Mouse (Mus musculus) MEL (cell line): ENCODE results near the gene Gm14190. TPM values are rescaled to one million over a fixed set of nuclear protein-coding genes. Genes with fewer than 3 reads are reported as not detected.

Source experiments
- DNase-seq: peaks from one replicate; pipeline ENCODE4 v3.0.0; 2011; ENCODE audit warnings: low read depth, low spot score
- H3K27ac ChIP-seq: 2 replicates; pipeline ENCODE4 v1.5.1; 2012; ENCODE audit warnings: low read depth, mild to moderate bottlenecking, control low read depth, low read length, moderate library complexity; ENCODE audit not compliant: control insufficient read depth
- H3K27me3 ChIP-seq, 2 experiments: fragments of 150-350 bp in 1 of 2; sonication (generic) in 1 of 2; 2 replicates each; pipeline ENCODE4 v1.6.1; 2012; ENCODE audit warnings: low read length in 2 of 2, mild to moderate bottlenecking in 2 of 2, improper control_type of control experiment in 1 of 2, moderate library complexity in 1 of 2; ENCODE audit not compliant: insufficient read depth in 2 of 2, control insufficient read depth in 1 of 2
- H3K36me3 ChIP-seq, 2 experiments: 2 replicates each; pipeline ENCODE4 v1.6.1; 2012 to 2014; ENCODE audit warnings: low read length in 2 of 2, improper control_type of control experiment in 1 of 2, inconsistent platforms in 1 of 2, mild to moderate bottlenecking in 1 of 2; ENCODE audit not compliant: insufficient read depth in 2 of 2, control insufficient read depth in 1 of 2
- H3K4me1 ChIP-seq, 2 experiments: fragments of 150-350 bp in 1 of 2; sonication (generic) in 1 of 2; 2 replicates each; pipeline ENCODE4 v1.6.1; 2012; ENCODE audit warnings: low read length in 2 of 2, improper control_type of control experiment in 1 of 2, mild to moderate bottlenecking in 1 of 2; ENCODE audit not compliant: insufficient read depth in 2 of 2, control insufficient read depth in 1 of 2
- H3K4me3 ChIP-seq, 2 experiments: fragments of 150-350 bp in 1 of 2; sonication (generic) in 1 of 2; 2 replicates each; pipeline ENCODE4 v1.5.1; 2012; ENCODE audit warnings: low read depth in 2 of 2, low read length in 2 of 2, mild to moderate bottlenecking in 2 of 2, moderate library complexity in 2 of 2, control low read depth in 1 of 2, improper control_type of control experiment in 1 of 2; ENCODE audit not compliant: control insufficient read depth in 1 of 2, insufficient read depth in 1 of 2
- H3K79me2 ChIP-seq: 2 replicates; pipeline ENCODE4 v1.6.1; 2012; ENCODE audit warnings: mild to moderate bottlenecking, low read length, moderate library complexity; ENCODE audit not compliant: control insufficient read depth, poor library complexity, insufficient read depth
- H3K9ac ChIP-seq: 2 replicates; pipeline ENCODE4 v1.6.1; 2012; ENCODE audit warnings: low read depth, mild to moderate bottlenecking, control low read depth, low read length, moderate library complexity; ENCODE audit not compliant: control insufficient read depth, poor library complexity, severe bottlenecking
- H3K9me3 ChIP-seq: fragments of 150-350 bp; sonication (generic); replicated peaks from 2 replicates; pipeline ENCODE4 v1.6.1; 2012; ENCODE audit warnings: mild to moderate bottlenecking, low read length, improper control_type of control experiment, moderate library complexity; ENCODE audit not compliant: insufficient read depth
- BHLHE40 ChIP-seq: IDR thresholded peaks from 2 replicates; pipeline ENCODE4 v1.6.1; 2012; ENCODE audit warnings: low read depth, mild to moderate bottlenecking, inconsistent platforms, low read length, improper control_type of control experiment, borderline replicate concordance
- CHD1 ChIP-seq: IDR thresholded peaks from 2 replicates; pipeline ENCODE4 v1.6.1; 2012; ENCODE audit warnings: low read depth, mild to moderate bottlenecking, inconsistent platforms, low read length, improper control_type of control experiment
- CTCF ChIP-seq, 3 experiments: IDR thresholded peaks in 2 of 3; conservative IDR thresholded peaks in 1 of 3; 2 replicates each; pipeline ENCODE4 v1.5.1; 2011 to 2012; ENCODE audit warnings: low read length in 3 of 3, low read depth in 2 of 3, mild to moderate bottlenecking in 2 of 3, improper control_type of control experiment in 1 of 3, inconsistent platforms in 1 of 3, mixed read lengths in 1 of 3, moderate library complexity in 1 of 3; ENCODE audit not compliant: control insufficient read depth in 1 of 3, insufficient read depth in 1 of 3, poor library complexity in 1 of 3, severe bottlenecking in 1 of 3
- HCFC1 ChIP-seq: IDR thresholded peaks from 2 replicates; pipeline ENCODE4 v1.6.1; 2012; ENCODE audit warnings: low read depth, mild to moderate bottlenecking, inconsistent platforms, low read length, improper control_type of control experiment, moderate library complexity
- MAFK ChIP-seq: IDR thresholded peaks from 2 replicates; pipeline ENCODE4 v1.6.1; 2011; ENCODE audit warnings: low read depth, mild to moderate bottlenecking, low read length, improper control_type of control experiment, borderline replicate concordance
- MAZ ChIP-seq: IDR thresholded peaks from 2 replicates; pipeline ENCODE4 v1.6.1; 2012; ENCODE audit warnings: low read depth, mild to moderate bottlenecking, inconsistent platforms, low read length, improper control_type of control experiment
- MXI1 ChIP-seq: IDR thresholded peaks from 2 replicates; pipeline ENCODE4 v1.6.1; 2011; ENCODE audit warnings: mild to moderate bottlenecking, low read depth, low read length, improper control_type of control experiment
- MYB ChIP-seq: IDR thresholded peaks from 2 replicates; pipeline ENCODE4 v1.6.1; 2011; ENCODE audit warnings: mild to moderate bottlenecking, low read depth, low read length, improper control_type of control experiment
- MYC ChIP-seq: IDR thresholded peaks from 2 replicates; pipeline ENCODE4 v1.6.1; 2011; ENCODE audit warnings: low read depth, mild to moderate bottlenecking, low read length, improper control_type of control experiment, moderate library complexity
- NELFE ChIP-seq: IDR thresholded peaks from 2 replicates; pipeline ENCODE4 v1.6.1; 2011; ENCODE audit warnings: low read depth, low read length, improper control_type of control experiment
- POLR2A ChIP-seq, 2 experiments: IDR thresholded peaks; 2 replicates each; pipeline ENCODE4 v1.6.1; 2011 to 2012; ENCODE audit warnings: low read length in 2 of 2, mild to moderate bottlenecking in 2 of 2, control low read depth in 1 of 2, improper control_type of control experiment in 1 of 2, low read depth in 1 of 2, moderate library complexity in 1 of 2; ENCODE audit not compliant: control insufficient read depth in 1 of 2, insufficient read depth in 1 of 2, poor library complexity in 1 of 2
- POLR2AphosphoS2 ChIP-seq: IDR thresholded peaks from 2 replicates; pipeline ENCODE4 v1.6.1; 2011; ENCODE audit warnings: low read length, improper control_type of control experiment
- RAD21 ChIP-seq: IDR thresholded peaks from 2 replicates; pipeline ENCODE4 v1.6.1; 2011; ENCODE audit warnings: mild to moderate bottlenecking, low read depth, low read length, improper control_type of control experiment
- RCOR1 ChIP-seq: IDR thresholded peaks from 2 replicates; pipeline ENCODE4 v1.6.1; 2012; ENCODE audit warnings: low read depth, mild to moderate bottlenecking, inconsistent platforms, low read length, improper control_type of control experiment
- TBP ChIP-seq: IDR thresholded peaks from 2 replicates; pipeline ENCODE4 v1.8.0; 2011; ENCODE audit warnings: low read depth, low read length, improper control_type of control experiment
- TCF12 ChIP-seq: IDR thresholded peaks from 2 replicates; pipeline ENCODE4 v1.6.1; 2014; ENCODE audit warnings: low read depth, mild to moderate bottlenecking, inconsistent platforms, low read length, improper control_type of control experiment, moderate library complexity
- USF2 ChIP-seq, 2 experiments: IDR thresholded peaks; 2 replicates each; pipeline ENCODE4 v1.6.1; 2011 to 2012; ENCODE audit warnings: improper control_type of control experiment in 2 of 2, low read length in 2 of 2, borderline replicate concordance in 1 of 2, inconsistent platforms in 1 of 2, low read depth in 1 of 2, mild to moderate bottlenecking in 1 of 2; ENCODE audit not compliant: insufficient read depth in 1 of 2
- ZKSCAN1 ChIP-seq: IDR thresholded peaks from 2 replicates; pipeline ENCODE4 v1.6.1; 2012; ENCODE audit warnings: low read depth, mild to moderate bottlenecking, inconsistent platforms, low read length, improper control_type of control experiment, moderate library complexity
- ZMIZ1 ChIP-seq: IDR thresholded peaks from 2 replicates; pipeline ENCODE4 v1.6.1; 2012; ENCODE audit warnings: low read depth, mild to moderate bottlenecking, inconsistent platforms, low read length, improper control_type of control experiment, moderate library complexity
- polyA plus RNA-seq, 2 experiments: library from polyadenylated mRNA; stranded (reverse) in 1 of 2; unstranded in 1 of 2; fragments of >175 nt in 1 of 2; fragments of >200 nt in 1 of 2; gene quantifications; 2 replicates each; pipeline versions ENCODE4 v1.2.1 to v1.2.4; 2012; ENCODE audit warnings: low replicate concordance in 2 of 2, low read depth in 1 of 2; ENCODE audit not compliant: insufficient read length in 2 of 2, insufficient read depth in 1 of 2, missing spikeins in 1 of 2
- total RNA-seq: library from RNA; depleted of rRNA; stranded (reverse); fragments of 300-350 nt; gene quantifications from 2 replicates; pipeline ENCODE4 v1.2.3, GENCODE M21; 2012; rRNA removed

The Gm14190 gene
- total and polyA plus RNA-seq, 3 experiments: not detected

- TF ChIP-seq MAZ (no peak), POLR2AphosphoS2 (no peak), ZMIZ1 (no peak), RCOR1 (no peak), MYB (no peak), HCFC1 (no peak), BHLHE40 (no peak), CTCF (IDR thresholded peaks at IDR 0.05 in 2 of 3, conservative IDR thresholded peaks at IDR 0.05 in 1 of 3; ENCODE audit: control insufficient read depth in 1 of 3, insufficient read depth in 1 of 3, low read depth in 2 of 3, low read length in 3 of 3, poor library complexity in 1 of 3, severe bottlenecking in 1 of 3) (no peak), RAD21 (no peak), MYC (no peak), USF2 (IDR thresholded peaks at IDR 0.05; ENCODE audit: borderline replicate concordance in 1 of 2, insufficient read depth in 1 of 2, low read depth in 1 of 2, low read length in 2 of 2) (no peak), NELFE (no peak), MXI1 (no peak), CHD1 (no peak), TBP (no peak), TCF12 (no peak), ZKSCAN1 (no peak), POLR2A (IDR thresholded peaks at IDR 0.05; ENCODE audit: control insufficient read depth in 1 of 2, insufficient read depth in 1 of 2, low read depth in 1 of 2, low read length in 2 of 2, poor library complexity in 1 of 2) (no peak), MAFK (no peak)
- DNase-seq: no peak
- Histone ChIP-seq H3K4me1 (no peaks in the 10 kb centered on the region), H3K27me3 (no peaks in the 10 kb centered on the region), H3K79me2 (no peaks in the 10 kb centered on the region), H3K27ac (no peak overlapping the region), H3K4me3 (no peak overlapping the region), H3K9ac (no peak overlapping the region), H3K9me3 (no peaks in the 10 kb centered on the region; the same call in 1 of the 2 replicates), H3K36me3 (no peaks in the 10 kb centered on the region)
These were observed 49.6 kb downstream of the Gm14190 start for GRCm38 (mm10) chr11:99640926-99641325.

Other genes starting within 250 kb of the Gm14190 start
Only the 30 nearest of the 39 such genes appear.
- gene Krt40, start 147.6 kb downstream of the Gm14190 start, total RNA-seq: not detected in 2 replicates
- not detected for gene Krt40, start 147.6 kb downstream of the Gm14190 start, polyA plus RNA-seq
- not detected in 2 replicates for gene Krtap3-3, start 139.9 kb downstream of the Gm14190 start, total RNA-seq
- gene Krtap3-3, start 139.9 kb downstream of the Gm14190 start, polyA plus RNA-seq: not detected
- not detected in 2 replicates for gene Krtap3-2, start 133.9 kb downstream of the Gm14190 start, total RNA-seq
- gene Krtap3-2, start 133.9 kb downstream of the Gm14190 start, polyA plus RNA-seq: not detected
- not detected in 2 replicates for gene Gm11939, start 131.3 kb downstream of the Gm14190 start, total RNA-seq
- gene Gm11939, start 131.3 kb downstream of the Gm14190 start, polyA plus RNA-seq: not detected
- gene Krtap3-1, start 124.1 kb downstream of the Gm14190 start, total RNA-seq: not detected in 2 replicates
- not detected for gene Krtap3-1, start 124.1 kb downstream of the Gm14190 start, polyA plus RNA-seq
- not detected in 2 replicates for gene Krtap1-5, start 109.7 kb downstream of the Gm14190 start, total RNA-seq
- gene Krtap1-5, start 109.7 kb downstream of the Gm14190 start, polyA plus RNA-seq: not detected
- gene Krtap1-4, start 107.1 kb downstream of the Gm14190 start, total RNA-seq: not detected in 2 replicates
- gene Krtap1-4, start 107.1 kb downstream of the Gm14190 start, polyA plus RNA-seq: not detected
- gene Krtap1-3, start 99.4 kb downstream of the Gm14190 start, total RNA-seq: not detected in 2 replicates
- gene Krtap1-3, start 99.4 kb downstream of the Gm14190 start, polyA plus RNA-seq: not detected
- gene Krtap9-3, start 92.6 kb downstream of the Gm14190 start, total RNA-seq: not detected in 2 replicates
- not detected for gene Krtap9-3, start 92.6 kb downstream of the Gm14190 start, polyA plus RNA-seq
- gene Gm11938, start 87.4 kb downstream of the Gm14190 start, total RNA-seq: not detected in 2 replicates
- not detected for gene Gm11938, start 87.4 kb downstream of the Gm14190 start, polyA plus RNA-seq
- gene Gm11937, start 80.6 kb downstream of the Gm14190 start, total RNA-seq: not detected in 2 replicates
- gene Gm11937, start 80.6 kb downstream of the Gm14190 start, polyA plus RNA-seq: not detected
- not detected in 2 replicates for gene Krtap2-4, start 75.9 kb downstream of the Gm14190 start, total RNA-seq
- gene Krtap2-4, start 75.9 kb downstream of the Gm14190 start, polyA plus RNA-seq: not detected
- gene Gm11562, start 70.3 kb downstream of the Gm14190 start, total RNA-seq: not detected in 2 replicates
- not detected for gene Gm11562, start 70.3 kb downstream of the Gm14190 start, polyA plus RNA-seq
- not detected in 2 replicates for gene Krtap4-1, start 62.5 kb downstream of the Gm14190 start, total RNA-seq
- gene Krtap4-1, start 62.5 kb downstream of the Gm14190 start, polyA plus RNA-seq: not detected
- gene Krtap4-2, start 55.7 kb downstream of the Gm14190 start, total RNA-seq: not detected in 2 replicates
- not detected for gene Krtap4-2, start 55.7 kb downstream of the Gm14190 start, polyA plus RNA-seq
- gene Krtap4-7, start 46.7 kb downstream of the Gm14190 start, total RNA-seq: not detected in 2 replicates
- gene Krtap4-7, start 46.7 kb downstream of the Gm14190 start, polyA plus RNA-seq: not detected
- not detected in 2 replicates for gene Gm11555, start 40.5 kb downstream of the Gm14190 start, total RNA-seq
- not detected for gene Gm11555, start 40.5 kb downstream of the Gm14190 start, polyA plus RNA-seq
- gene Gm11563, start 31.8 kb downstream of the Gm14190 start, total RNA-seq: not detected in 2 replicates
- gene Gm11563, start 31.8 kb downstream of the Gm14190 start, polyA plus RNA-seq: not detected
- not detected in 2 replicates for gene Krtap4-6, start 24.8 kb downstream of the Gm14190 start, total RNA-seq
- not detected for gene Krtap4-6, start 24.8 kb downstream of the Gm14190 start, polyA plus RNA-seq
- gene Gm14180, start 43.5 kb upstream of the Gm14190 start, total RNA-seq: not detected in 2 replicates
- gene Gm14180, start 43.5 kb upstream of the Gm14190 start, polyA plus RNA-seq: not detected
- not detected in 2 replicates for gene Gm11595, start 82.2 kb upstream of the Gm14190 start, total RNA-seq
- not detected for gene Gm11595, start 82.2 kb upstream of the Gm14190 start, polyA plus RNA-seq
- gene Krtap4-8, start 90.0 kb upstream of the Gm14190 start, total RNA-seq: not detected in 2 replicates
- not detected for gene Krtap4-8, start 90.0 kb upstream of the Gm14190 start, polyA plus RNA-seq
- not detected in 2 replicates for gene Krtap4-9, start 94.5 kb upstream of the Gm14190 start, total RNA-seq
- not detected for gene Krtap4-9, start 94.5 kb upstream of the Gm14190 start, polyA plus RNA-seq
- gene Gm11596, start 102.7 kb upstream of the Gm14190 start, total RNA-seq: not detected in 2 replicates
- gene Gm11596, start 102.7 kb upstream of the Gm14190 start, polyA plus RNA-seq: not detected
- not detected in 2 replicates for gene Gm11569, start 108.2 kb upstream of the Gm14190 start, total RNA-seq
- not detected for gene Gm11569, start 108.2 kb upstream of the Gm14190 start, polyA plus RNA-seq
- gene Gm11554, start 113.7 kb upstream of the Gm14190 start, total RNA-seq: not detected in 2 replicates
- gene Gm11554, start 113.7 kb upstream of the Gm14190 start, polyA plus RNA-seq: not detected
- not detected in 2 replicates for gene Krtap4-13, start 119.2 kb upstream of the Gm14190 start, total RNA-seq
- not detected for gene Krtap4-13, start 119.2 kb upstream of the Gm14190 start, polyA plus RNA-seq
- not detected in 2 replicates for gene Gm11564, start 124.9 kb upstream of the Gm14190 start, total RNA-seq
- not detected for gene Gm11564, start 124.9 kb upstream of the Gm14190 start, polyA plus RNA-seq
- not detected in 2 replicates for gene 2300003K06Rik, start 147.3 kb upstream of the Gm14190 start, total RNA-seq
- gene 2300003K06Rik, start 147.3 kb upstream of the Gm14190 start, polyA plus RNA-seq: not detected
- not detected in 2 replicates for gene Krtap4-16, start 160.9 kb upstream of the Gm14190 start, total RNA-seq
- gene Krtap4-16, start 160.9 kb upstream of the Gm14190 start, polyA plus RNA-seq: not detected